Mouse (Mus musculus) adipocyte (in vitro differentiated cells): Measurements from ENCODE around the gene Axin1.
A peak's percentile ranks its signal among the peaks of the same experiment; 100 is the strongest.
"Not testable (repeated sequence)": the region's sequence is repeated elsewhere in the genome, so short reads cannot be mapped to it uniquely, and the experiment has no call there.

ENCODE experiments used
- DNase-seq: peaks from one replicate; pipeline ENCODE4 v3.0.0-alpha.2; 2016; ENCODE audit warnings: low spot score

Axin1 gene

DNA sequence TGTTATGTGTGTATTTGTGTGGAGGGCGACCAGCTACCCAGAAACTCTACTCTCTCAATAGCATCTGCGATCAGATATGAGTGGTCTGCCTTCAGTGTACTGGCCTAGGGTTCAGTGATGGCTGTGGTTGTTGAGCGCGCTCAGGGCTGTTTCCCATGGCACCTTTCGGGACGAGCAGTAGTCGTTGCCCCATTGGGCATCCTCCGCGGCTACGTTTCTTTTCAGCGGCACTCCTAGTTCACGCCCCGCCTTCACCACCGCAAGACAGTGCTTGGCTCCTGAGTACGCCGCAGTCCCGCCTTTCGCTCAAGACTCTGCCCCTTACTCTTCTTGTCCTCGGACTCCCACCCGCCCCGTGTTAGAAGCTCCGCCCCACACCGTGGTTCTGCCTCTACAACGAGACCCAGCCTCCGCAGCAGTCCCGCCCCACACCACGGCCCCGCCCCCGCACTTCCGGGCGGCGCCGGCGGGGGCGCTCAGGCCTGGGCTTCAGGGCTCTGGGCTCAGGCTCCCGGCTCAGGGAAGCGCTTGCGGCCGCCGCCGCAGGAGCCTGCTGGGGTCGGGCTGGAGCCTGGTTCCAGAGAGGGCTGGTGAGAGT, at the start of gene Axin1:
TSS of gene Axin1 (plus strand) at position 450 of the 598 bp plus-strand sequence.
- DNase-seq = peak; percentile 92

DNA sequence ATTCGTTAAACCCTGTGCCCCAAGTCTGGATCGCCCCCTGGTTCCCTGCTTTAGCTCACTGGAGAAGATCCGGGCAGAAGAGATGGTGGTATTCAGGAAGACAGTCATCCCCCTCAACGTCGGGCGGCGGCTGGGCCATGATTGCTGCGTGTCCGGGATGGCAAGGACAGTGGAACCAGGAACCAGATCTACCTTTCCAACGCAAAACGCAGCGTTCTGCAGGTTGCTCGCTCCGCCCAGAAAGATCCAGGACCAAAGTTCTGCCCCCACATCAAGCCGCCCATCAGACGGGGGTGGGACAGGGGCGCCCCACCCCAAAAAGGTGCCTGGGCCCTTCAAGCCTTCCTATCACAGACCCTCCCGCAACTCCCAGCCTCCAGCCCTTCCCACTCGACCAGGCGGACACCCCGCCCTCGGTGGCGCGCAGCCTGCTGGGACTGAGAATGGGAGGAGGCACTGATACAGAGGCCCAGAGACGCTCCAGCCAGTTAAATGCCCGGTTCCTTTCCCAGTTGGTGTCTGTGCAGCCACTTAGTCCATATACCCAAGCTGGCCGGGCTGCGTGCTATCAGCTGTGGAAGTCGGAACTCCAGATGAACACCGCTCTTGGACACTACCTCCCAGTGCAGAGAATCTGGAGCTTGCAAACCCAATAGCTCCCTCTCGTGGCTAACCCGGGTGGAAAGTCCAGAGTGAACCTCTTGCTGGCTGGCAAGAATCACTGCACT, 48.4 kb upstream of the Axin1 start, which contains the start of gene Decr2:
TSS of gene Decr2 (minus strand) at position 433 of the 728 bp plus-strand sequence.
- peak; percentile 97 for DNase-seq

DNA sequence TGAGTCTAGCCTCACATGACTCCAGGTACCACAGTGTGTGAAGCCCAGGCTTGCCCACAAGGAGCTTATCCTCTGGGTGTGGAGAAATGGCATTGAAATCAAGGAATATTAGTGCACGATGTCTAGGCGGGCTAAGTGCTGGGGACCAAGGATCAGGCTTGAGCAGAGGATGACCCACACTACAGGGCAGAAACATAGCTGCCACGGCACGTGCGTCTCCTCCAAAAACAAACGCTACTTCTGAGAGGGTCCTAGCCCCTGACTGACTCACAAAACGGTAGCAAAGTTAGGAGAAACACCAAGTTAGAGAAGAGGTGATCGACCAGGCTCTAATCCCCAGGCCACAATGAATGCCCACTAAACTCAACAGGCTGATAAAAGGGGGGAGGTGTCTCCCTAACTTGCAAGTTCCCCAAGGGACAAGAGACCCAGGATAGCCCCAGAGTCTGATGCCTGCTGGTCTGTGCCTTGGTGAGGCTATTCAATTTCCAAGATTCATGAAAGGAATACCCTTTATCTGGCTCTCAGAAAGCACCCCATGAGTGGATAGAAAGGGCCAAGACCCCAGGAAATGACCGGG, 43.9 kb upstream of the Axin1 start:
- no peak for DNase-seq

DNA sequence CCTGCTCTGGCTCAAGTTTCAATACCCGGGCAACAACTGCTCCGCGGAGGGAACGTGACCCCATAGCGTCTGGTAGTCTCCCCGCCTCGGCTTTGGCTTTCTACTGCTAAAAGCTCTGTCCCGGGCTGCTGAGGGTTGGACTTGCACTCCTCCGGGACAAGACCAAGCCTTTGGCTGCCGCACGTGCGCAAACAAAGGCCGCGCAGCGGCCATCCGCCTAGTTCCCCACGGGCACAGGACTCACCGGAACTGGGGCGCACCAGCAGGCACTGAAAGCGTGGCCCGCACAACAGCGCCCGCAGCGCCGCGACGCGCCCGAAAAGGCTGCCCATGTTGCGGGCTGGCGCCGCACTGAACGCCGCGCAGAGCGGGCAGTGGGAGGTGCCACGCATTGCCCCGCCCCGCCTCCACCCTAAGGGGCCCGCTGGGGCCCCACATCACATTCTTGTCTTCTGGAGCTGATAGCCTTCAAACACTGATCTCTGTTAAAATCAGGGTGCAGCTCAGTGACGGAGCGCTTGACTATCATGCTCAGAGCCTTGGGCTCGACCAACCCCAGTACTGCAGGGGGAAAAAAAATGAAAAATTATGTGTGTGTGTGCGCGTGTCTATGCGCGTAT, 43.3 kb upstream of the Axin1 start, which contains the start of gene Nme4:
TSS of gene Nme4 (minus strand) at position 482 of the 620 bp plus-strand sequence.
- DNase-seq = peak; percentile 26

DNA sequence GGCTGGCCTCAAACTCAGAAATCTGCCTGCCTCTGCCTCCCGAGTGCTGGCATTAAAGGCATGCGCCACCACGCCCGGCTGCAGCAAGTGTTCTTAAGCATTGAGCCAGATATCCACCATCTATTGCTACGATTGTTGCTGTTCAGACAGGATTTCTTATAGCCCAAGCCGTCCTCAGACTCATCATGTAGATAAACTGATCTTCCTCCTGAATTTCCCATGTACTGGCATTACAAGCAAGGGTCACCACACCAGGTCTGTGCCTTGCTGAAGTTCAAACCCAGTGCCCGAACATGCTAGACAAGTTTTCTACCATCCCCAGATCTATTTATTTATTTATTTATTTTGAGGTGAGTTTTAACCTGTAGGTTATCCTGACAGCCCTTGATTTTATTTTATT, 40.0 kb upstream of the Axin1 start:
- no peak for DNase-seq

DNA sequence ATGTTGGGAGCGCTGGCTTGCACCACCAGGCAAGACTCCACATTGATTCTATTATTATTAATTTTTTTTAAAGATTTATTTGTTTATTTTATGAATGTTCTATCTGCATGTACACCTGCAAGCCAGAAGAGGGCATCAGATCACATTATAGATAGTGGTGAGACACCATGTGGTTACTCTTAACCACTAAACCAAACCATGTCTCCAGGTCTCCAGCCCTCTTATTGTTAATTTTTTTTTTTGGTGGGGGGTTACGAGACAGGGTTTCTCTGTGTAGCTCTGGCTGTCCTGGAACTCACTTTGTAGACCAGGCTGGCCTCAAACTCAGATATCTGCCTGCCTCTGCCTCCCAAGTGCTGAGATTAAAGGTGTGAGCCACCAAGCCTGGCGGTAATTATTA, 39.2 kb upstream of the Axin1 start:
- DNase-seq = peak; percentile 40

DNA sequence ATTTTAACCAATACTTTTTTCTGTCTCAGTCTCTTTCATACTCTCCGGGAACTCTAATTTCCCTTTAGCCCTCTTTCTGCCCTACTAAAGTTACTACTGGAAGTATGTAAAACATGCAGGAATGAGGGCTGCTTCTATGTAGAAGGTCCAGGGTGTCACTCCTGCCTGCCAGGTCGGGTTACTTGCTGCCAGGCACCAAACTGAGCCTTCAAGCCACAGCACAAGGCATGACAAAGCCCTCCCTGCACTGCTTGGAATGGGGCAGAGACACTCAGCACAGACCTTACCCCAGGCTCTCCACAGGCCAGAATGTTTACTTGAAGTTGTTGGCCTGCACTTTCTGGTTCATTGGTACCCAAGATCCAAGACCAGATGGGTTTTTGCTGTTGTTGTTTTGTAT, 38.3 kb upstream of the Axin1 start:
- DNase-seq = peak; percentile 29

DNA sequence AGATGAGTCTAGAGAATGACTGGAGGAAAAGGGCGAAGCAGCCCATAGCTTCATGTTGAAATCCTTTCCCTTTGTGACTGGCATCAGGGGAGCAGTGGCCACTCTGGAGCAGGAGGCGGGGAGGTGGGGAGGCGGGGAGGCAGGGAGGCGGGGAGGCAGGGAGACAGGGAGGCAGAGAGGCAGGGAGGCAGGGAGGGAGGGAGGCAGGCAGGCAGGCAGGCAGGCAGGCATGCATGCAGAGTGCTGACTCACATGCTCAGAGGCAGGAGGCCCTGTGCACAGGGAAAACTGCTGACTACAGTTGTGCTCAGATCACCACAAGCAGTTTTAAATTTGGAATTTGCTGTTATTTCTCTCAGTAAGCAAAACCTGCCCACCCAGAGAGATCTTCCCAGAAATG, 37.0 kb upstream of the Axin1 start:
- DNase-seq = peak; percentile 45

DNA sequence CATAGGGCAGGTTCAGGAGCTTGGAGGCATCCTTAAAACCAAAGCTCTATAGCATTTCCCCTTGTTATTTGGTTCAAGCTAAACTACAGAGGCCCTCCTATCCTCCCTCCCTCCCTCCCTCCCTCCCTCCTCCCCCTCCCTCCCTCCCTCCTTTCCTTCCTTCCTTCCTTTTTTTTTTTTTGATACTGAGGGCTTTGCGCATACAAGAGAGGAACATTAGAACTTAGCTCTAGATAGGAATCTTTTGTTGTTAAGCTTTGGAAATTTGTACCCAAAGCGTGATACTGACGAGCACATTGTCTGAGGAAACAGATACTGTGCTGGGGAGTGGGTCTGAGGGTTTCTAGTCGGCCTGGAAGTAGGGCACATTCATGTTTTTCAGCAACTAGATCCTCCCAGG, 32.9 kb upstream of the Axin1 start:
- no peak for DNase-seq

DNA sequence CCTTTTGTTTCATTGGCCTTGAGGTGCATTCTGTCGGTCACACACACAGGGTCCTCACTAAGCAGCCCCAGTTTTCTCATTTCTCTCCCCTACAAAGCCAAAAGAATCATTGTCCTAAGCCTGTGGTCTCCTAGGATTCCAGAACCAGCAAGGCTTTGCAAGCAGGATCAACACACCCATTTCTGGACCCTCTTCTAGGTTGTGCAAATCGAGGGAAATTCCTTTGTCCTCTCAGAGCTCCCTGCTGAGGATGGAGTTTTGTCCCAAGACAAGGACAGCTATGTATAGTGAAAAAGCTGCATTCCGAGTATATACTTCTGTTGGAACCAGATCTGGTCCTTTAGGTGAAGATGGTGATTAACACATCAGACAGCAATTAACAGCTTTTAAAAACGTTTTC, 28.3 kb upstream of the Axin1 start:
- no peak for DNase-seq

DNA sequence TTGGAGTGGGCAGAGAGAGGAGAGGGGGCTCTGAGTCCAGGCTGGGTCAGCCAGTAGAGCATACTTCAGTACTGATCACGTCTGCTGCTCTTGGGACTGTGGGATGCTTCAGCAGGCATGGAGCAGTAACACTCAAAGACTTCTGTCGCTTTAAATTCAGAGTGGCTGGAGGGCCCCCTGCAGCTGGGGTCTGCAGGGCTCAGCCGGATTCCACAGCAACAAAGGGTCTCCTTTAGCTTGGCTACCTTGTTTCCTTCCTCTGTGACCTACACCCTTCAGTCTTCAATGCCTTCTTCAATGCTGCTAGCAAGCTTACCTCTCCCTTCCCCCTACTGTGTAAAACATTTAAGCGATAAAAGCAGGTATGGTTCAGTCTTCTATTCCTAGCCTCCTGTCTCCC, 27.5 kb upstream of the Axin1 start:
- no peak for DNase-seq

DNA sequence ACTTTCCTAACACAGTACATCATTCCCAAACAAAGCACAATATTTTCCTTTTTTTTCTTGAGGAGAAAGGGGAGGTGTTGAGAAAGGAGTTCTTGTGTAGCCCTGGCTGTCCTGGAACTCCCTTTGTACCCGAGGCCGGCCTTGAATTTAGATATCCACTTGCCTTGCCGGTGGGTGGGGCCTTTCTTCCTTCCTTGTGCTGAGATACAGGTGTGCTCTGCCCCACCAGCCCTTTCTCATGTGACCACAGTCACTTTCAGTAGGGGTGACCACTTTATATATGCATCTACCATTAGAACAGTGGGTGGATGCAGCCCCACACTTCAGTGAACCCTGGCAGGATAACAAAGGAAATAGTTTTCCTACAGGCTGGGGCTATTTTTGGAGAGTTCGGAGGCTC, 26.8 kb upstream of the Axin1 start:
- DNase-seq = no peak

DNA sequence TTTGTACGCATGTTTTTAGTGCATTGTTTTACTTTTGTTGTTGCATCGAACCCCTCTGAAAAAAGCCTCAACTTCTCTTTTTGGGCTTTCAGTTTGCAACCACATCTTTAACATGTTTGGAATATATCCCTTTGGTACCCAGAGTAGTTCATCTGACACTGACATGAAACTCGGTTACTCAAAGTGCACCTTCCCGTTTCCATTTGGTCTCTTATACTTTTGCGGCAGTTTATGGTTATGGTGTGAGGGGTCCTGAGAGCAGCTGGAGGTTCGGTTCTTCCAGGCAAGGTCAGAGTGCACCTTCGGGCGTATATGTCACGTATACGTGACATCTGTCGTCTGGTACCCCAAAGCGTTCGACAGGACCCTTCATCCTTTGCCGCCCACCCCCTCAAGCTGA, 25.7 kb upstream of the Axin1 start:
- DNase-seq = no peak

DNA sequence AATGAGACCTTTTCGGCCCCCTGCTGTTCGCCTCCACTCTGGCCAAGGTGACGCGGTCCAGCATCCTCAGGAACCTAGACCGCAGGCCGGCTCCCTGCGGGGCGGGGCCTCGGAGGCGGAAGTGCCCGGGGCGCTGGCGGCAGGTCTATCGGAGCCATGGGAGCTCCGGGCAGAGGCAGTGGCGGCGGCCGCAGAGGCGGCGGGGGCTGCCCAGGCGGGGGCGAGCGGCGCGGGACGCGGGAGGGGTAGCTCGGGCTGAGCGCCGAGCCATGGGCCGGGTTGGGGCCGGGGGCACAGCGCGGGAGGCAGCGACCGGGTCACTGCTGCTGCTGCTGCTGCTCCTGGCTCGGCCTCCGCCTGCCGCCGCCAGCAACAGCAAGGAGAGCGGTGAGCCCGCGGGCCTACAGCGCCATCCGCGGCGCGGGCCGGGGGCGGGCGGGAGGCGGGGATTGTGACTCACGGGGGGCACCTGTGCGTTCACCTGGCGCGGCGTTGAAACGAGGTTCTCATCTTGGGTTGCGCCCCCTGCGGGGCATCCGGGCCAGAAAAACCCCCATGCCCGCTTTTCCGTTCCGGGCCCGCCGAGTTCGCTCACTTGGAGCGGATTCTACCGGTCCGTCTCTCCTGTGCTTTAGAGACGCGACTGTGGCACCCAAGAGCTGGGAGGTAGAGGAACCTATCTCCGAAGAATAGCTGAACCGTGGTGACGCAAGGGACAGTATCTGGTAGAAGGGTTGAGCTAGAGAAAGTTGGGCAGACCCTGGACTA, 25.1 kb upstream of the Axin1 start, which contains the start of gene Tmem8:
TSS of gene Tmem8 (plus strand) at position 119 of the 768 bp plus-strand sequence.
- DNase-seq = no peak

DNA sequence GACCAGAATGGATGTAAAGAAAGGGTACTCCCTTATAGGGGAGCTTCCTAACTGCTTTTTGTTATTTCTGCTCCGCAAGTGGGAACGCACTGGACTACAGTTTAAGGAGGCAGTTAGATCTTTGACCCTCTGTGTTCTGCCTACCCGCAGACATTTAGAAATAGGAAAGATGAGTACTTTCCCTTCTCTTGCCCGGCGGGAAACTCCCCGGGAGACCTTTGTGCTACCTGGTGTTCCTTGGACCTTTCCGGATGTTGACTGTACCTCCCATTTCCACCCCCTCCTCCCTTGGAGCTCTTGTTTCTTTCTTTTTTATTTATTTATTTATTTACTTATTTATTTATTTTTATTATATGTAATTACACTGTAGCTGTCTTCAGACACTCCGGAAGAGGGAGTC, 24.4 kb upstream of the Axin1 start:
- no peak for DNase-seq

DNA sequence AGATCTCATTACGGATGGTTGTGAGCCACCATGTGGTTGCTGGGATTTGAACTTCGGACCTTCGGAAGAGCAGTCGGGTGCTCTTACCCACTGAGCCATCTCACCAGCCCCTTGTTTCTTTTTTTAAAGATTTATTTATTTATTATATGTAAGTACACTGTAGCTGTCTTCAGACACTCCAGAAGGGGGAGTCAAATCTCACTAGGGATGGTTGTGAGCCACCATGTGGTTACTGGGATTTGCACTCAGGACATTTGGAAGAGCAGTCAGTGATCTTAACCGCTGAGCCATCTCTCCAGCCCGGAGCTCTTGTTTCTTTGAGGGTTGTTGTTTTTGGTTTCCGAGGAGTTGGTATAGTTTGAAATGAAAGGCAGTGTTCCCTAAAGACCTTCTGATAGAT, 24.0 kb upstream of the Axin1 start:
- not testable (repeated sequence) for DNase-seq

DNA sequence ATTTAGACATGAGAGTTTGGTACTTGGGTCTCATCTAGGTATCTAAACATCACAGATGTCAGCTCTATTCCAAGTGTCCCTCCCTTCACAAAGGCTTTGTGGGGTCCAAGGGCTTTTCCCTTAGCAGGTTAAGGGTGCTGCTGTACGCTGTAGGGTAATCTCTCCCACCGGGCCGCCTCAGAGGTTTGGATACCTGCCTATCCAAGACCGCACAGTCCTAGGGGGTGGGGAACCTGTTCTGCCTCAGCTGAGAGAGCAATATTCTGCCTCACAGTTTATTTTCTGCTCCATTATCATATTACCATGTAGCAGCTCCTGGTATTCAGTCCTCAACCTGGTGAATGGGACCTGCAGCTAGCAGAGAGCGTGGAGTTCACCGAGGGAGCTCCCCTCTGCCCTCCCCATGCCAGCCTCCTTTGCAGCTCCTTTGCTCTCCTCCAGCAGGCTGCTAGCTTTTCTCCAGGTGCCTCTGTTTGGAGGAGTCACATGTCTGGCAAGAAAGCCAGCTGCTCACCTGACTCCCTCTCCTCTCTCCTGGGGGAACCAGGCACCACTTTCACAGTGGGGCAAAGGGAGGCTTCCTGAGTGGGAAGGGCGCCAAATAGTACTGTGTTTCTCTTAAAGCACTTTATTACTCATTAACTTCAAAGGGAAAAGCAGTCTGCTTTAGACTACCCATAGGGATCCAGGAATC, 23.1 kb upstream of the Axin1 start:
- DNase-seq = no peak

DNA sequence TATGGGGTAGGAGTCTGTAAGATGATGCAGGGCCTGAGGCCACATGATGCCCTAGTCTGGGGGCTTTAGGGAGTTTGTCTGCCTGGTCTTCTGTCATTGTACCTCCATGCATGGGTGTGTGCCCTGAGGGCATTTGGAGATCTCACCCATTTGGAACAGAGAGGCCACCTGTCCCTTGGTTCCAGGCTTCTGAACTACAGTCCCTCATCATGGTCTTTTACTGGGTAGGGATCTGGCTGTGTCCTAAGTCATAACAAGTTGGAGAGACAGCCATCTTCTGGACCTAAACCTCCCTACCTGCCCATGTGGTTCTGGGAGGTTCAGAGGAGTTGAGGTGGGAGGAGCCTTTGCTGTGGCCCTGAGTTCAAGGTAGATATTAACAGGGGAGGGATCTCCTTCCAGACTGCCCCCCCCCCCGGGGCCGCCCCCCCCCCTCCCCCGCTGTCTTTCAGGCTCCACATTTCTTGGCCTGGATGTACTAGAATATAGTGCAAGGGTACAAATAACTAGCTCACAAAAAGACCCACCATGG, 22.5 kb upstream of the Axin1 start:
- no peak for DNase-seq

DNA sequence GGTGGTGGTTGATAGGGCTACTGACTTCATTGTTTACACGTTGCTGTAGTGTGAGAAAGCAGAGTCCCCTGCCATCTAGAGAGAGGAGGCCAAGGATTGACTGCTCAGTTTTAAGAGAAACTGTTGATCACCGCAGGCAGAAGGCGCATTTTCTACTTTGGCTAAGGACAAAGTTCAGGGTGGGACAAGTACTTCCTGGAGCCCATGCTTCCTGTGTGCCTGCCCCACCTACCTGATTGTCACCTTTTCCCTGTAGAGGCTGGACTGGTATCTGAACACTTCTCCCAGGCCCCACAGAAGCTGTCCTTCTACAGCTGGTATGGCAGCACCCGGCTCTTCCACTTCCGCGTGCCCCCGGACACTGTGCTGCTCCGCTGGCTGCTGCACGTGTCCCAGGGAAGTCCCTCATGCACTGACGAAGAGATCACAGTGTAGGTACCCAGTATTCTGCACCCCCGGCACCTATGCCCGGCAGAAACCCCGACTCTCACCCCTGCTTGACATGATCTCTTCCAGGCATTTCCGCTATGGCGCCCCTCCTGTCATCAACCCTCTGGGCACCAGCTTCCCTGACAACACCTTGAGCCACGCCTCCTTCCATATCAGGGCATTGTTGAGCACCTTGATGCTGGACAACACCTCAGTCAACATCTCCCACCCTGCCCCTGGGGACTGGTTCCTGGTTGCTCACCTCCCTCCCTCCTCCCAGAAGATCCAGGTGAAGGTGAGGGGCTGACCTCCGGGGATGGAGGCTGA, 21.8 kb upstream of the Axin1 start:
- no peak for DNase-seq
